Mouse (Mus musculus) lung, postnatal 0 days (tissue): ENCODE data around the gene Agtrap. TPM values are rescaled to one million over a fixed set of nuclear protein-coding genes. Genes with fewer than 3 reads are reported as not detected.

Source experiments
- ATAC-seq: fragments of 200-750 bp; cut with Nextera tagmentation; 2 replicates; pipeline ENCODE4 v1.8.0; 2017; ENCODE audit warnings: moderate library complexity
- DNase-seq: peaks from one replicate; pipeline ENCODE4 v3.0.0-alpha.2; 2016; ENCODE audit warnings: low spot score
- H3K27ac ChIP-seq: fragments of 300-500 bp; sonication (generic); 2 replicates; pipeline ENCODE4 v1.5.1; 2014; ENCODE audit warnings: antibody characterized with exemption, mild to moderate bottlenecking, low read length, mixed read lengths
- H3K27me3 ChIP-seq: fragments of 300-500 bp; sonication (generic); replicated peaks from 2 replicates; pipeline ENCODE4 v1.6.1; 2014; ENCODE audit warnings: low read length, mixed read lengths; ENCODE audit not compliant: insufficient read depth
- H3K36me3 ChIP-seq: fragments of 300-500 bp; sonication (generic); 2 replicates; pipeline ENCODE4 v1.6.1; 2014; ENCODE audit warnings: low read length, mixed read lengths; ENCODE audit not compliant: insufficient read depth
- H3K4me1 ChIP-seq: fragments of 300-500 bp; sonication (generic); 2 replicates; pipeline ENCODE4 v1.6.1; 2014; ENCODE audit warnings: antibody characterized with exemption, low read depth, low read length, mixed read lengths; ENCODE audit not compliant: insufficient read depth
- H3K4me2 ChIP-seq: fragments of 300-500 bp; sonication (generic); replicated peaks from 2 replicates; pipeline ENCODE4 v1.6.1; 2014; ENCODE audit warnings: low read depth, mild to moderate bottlenecking, low read length, moderate library complexity, mixed read lengths
- H3K4me3 ChIP-seq: fragments of 300-500 bp; sonication (generic); 2 replicates; pipeline ENCODE4 v1.5.1; 2014; ENCODE audit warnings: low read depth, low read length
- H3K9ac ChIP-seq: fragments of 300-500 bp; sonication (generic); replicated peaks from 2 replicates; pipeline ENCODE4 v1.6.1; 2014; ENCODE audit warnings: low read depth, mild to moderate bottlenecking
- H3K9me3 ChIP-seq: fragments of 300-500 bp; sonication (generic); 2 replicates; pipeline ENCODE4 v1.6.1; 2016; ENCODE audit warnings: low read length, mixed read lengths
- CTCF ChIP-seq: IDR thresholded peaks from 2 replicates; pipeline ENCODE4 v1.5.1; 2016; ENCODE audit warnings: antibody characterized with exemption, mild to moderate bottlenecking
- EP300 ChIP-seq: IDR thresholded peaks from 2 replicates; pipeline ENCODE4 v1.6.1; 2016; ENCODE audit warnings: antibody characterized with exemption, mild to moderate bottlenecking, control low read depth
- WGBS: fragments of 180-500 bp; shearing (Covaris S2); extraction: QIAGEN DNeasy Blood & Tissue Kit; methylation state at CpG from one replicate; pipeline ENCODE4 v1.1.7; 2014; 5-methylcytosine and 5-hydroxymethylcytosine counted together
- polyA plus RNA-seq: library from polyadenylated mRNA; unstranded; fragments of >200 nt; fragmentation: Nextera tagmentation; extraction: Ambion mirVana; gene quantifications from 2 replicates; pipeline ENCODE4 v1.2.1, GENCODE M21; 2015

The Agtrap gene
- polyA plus RNA-seq, 1 experiment from 2014 or later = 22.0 TPM

DNA sequence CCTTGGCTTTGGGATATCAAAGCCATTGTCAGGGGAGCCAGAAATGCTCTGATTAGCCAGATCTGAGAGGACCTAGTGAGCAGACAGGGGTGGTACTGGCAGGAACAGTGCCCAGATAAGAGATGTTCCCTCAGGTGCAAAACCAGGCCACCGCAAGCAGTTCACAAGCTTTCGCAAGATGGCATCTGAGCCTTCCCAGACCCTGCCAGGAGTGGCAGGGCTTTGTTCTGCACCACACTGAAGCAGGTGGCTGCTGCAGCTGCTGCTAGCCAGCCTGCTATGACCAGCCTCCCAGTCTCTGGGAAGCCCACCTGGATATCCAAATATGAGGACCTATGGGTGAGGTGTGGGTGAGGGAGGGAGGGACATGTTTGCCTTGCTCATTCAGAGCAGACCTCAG is 10.1 kb upstream of the Agtrap start:
- WGBS = 96% methylated on average over 2 of the region's 2 CpGs
- Histone ChIP-seq H3K36me3 (no peaks in the 10 kb centered on the region), H3K9ac (no peak overlapping the region), H3K9me3 (no peaks in the 10 kb centered on the region), H3K4me3 (no peak overlapping the region), H3K4me2 (no peak overlapping the region), H3K27ac (no peak overlapping the region), H3K4me1 (no peaks in the 10 kb centered on the region), H3K27me3 (no peaks in the 10 kb centered on the region)
- no peak for TF ChIP-seq EP300
- TF ChIP-seq CTCF = no peak
- ATAC-seq (no peak), DNase-seq (no peak)

DNA sequence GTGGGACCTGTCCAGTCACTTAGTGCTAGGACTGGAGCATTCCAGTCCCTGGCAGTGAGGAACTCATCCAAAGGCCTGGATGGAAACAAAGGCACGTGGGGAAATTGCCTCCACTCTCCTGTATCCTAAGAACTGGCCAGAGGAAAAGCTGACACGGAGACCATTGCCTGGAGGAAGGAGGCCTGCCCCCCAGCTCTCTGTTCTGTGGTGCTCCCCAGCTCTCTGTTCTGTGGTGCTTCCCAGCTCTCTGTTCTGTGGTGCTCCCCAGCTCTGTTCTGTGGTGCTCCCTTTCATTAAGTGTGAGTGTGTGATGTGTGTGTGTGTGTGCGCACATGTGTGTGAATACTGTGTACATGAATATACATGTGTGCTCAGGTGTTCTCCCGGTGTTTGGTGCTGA is 7.2 kb upstream of the Agtrap start:
- ATAC-seq = no peak
- no peak for DNase-seq
- Histone ChIP-seq H3K4me2 (no peak overlapping the region), H3K27ac (no peak overlapping the region), H3K36me3 (no peaks in the 10 kb centered on the region), H3K27me3 (no peaks in the 10 kb centered on the region), H3K9ac (no peak overlapping the region), H3K4me3 (no peak overlapping the region), H3K9me3 (no peaks in the 10 kb centered on the region), H3K4me1 (no peaks in the 10 kb centered on the region)
- TF ChIP-seq CTCF (no peak), EP300 (no peak)
- 81% methylated on average over 4 of the region's 4 CpGs for WGBS

DNA sequence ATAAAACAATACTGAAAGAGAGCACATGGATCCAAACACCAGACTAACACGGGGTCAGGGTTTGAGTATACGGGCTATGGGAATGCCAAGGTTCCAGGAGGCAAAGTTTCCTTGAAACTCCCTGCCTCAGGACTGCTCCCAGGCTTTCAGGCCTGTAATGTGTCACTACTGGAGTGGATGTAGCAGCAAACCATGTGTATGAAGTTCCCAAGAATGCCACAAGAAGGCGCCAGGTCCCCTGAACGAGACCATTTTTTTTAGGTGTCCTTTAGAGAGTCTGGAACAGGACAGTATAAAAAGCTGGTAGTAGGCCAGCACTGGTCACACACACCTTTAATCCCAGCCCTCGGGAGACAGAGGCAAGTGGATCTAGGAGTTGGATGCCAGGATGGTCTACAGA is 6.3 kb upstream of the Agtrap start:
- DNase-seq (no peak), ATAC-seq (no peak)
- 85% methylated on average over 5 of the region's 5 CpGs for WGBS
- H3K9me3 ChIP-seq = no peaks in the 10 kb centered on the region
- no peak overlapping the region for H3K9ac ChIP-seq
- H3K36me3 ChIP-seq = no peaks in the 10 kb centered on the region
- no peaks in the 10 kb centered on the region for H3K4me1 ChIP-seq
- no peaks in the 10 kb centered on the region for H3K27me3 ChIP-seq
- no peak overlapping the region for H3K4me2 ChIP-seq
- no peak for TF ChIP-seq EP300
- TF ChIP-seq CTCF = peak; percentile 33
- no peak overlapping the region for H3K27ac ChIP-seq
- H3K4me3 ChIP-seq = no peak overlapping the region

DNA sequence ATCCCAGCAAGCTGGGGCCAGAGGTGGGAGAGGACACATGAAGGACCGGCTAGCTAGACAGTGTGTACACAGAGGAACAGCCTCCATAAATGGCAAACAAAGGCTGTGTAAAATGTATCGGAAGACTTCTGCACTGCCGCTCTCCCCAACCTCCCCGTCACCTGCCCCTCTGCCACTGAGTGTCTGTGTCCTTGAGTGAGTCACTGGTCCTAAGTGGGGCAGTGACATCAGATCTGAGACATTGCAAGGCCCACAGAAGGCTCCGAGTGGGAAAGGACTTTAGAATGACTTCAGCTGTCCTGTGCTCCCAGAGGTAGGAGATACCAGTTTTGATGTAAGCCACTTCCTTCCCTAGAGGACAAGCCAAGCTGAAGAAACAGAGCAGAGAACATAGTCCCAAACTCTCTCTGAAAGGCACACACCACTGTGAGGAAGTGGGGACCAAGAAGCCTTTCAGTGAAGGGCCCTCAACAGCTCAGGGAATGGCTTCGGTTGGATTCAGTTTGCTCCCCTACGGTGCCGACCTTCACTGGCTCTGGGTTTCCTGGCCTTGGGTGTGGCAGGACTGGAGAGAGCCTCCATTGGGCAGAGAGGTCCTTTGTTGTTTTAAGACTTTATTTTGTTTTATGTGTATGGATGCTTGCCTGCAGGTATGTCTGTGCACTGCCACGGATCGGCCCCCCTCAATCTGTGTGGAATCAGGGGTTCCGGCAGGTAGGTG is 4.9 kb upstream of the Agtrap start:
- no peak overlapping the region for H3K9ac ChIP-seq
- no peaks in the 10 kb centered on the region for H3K27me3 ChIP-seq
- no peaks in the 10 kb centered on the region for H3K36me3 ChIP-seq
- 81% methylated on average over 11 of the region's 11 CpGs for WGBS
- H3K27ac ChIP-seq = no peak overlapping the region
- TF ChIP-seq EP300 (no peak), CTCF (no peak)
- no peaks in the 10 kb centered on the region for H3K9me3 ChIP-seq
- no peak for ATAC-seq
- H3K4me3 ChIP-seq = no peak overlapping the region
- H3K4me2 ChIP-seq = no peak overlapping the region
- H3K4me1 ChIP-seq = no peaks in the 10 kb centered on the region
- no peak for DNase-seq

DNA sequence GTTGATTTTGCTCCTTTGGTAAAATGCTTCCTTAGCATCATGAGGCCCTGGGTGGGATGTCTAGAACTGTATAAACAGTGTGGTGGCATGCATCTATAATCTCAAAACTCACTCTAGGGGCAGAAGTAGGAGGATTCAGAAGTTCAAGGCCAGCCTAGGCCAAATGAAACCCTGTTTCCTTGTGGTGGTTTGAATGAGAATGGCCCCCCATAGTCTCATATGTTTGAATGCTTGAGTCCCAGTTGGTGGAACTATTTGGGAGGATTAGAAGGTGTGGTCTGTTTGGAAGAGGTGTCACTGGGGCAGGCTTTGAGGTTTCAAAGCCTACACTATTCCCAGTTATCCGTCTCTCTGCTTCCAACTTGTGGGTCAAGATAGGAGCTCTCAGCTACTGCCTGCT is 3.4 kb upstream of the Agtrap start:
- 90% methylated on average over 1 of the region's 1 CpGs for WGBS
- Histone ChIP-seq H3K9ac (no peak overlapping the region), H3K9me3 (no peaks in the 10 kb centered on the region), H3K27me3 (no peaks in the 10 kb centered on the region), H3K27ac (no peak overlapping the region), H3K4me3 (no peak overlapping the region), H3K36me3 (no peaks in the 10 kb centered on the region), H3K4me2 (no peak overlapping the region), H3K4me1 (peaks cover 6% of the 10 kb centered on the region; the same call in 1 of the 2 replicates)
- DNase-seq (no peak), ATAC-seq (no peak)
- TF ChIP-seq EP300 = no peak
- TF ChIP-seq CTCF = no peak

DNA sequence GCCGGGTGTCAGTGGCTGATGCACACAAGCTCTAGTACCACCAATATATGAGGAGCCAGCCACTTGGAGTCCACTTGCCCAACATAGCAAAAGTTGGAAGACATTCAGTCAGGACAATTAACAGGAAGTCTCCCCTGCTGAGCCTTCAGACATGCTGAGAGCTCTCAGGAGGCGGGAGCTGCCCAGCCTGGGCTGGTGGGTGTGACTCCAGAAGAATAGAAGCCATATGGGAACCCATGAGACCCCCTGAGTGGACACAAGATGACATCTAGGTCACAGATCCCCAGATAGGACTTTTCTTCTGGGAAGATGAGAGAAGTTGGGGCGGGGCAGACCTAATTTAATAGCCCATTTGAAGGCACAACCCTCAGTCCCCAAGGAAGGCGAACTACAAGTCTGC is 1.3 kb upstream of the Agtrap start:
- DNase-seq = no peak
- no peak overlapping the region for H3K4me3 ChIP-seq
- 72% methylated on average over 4 of the region's 4 CpGs for WGBS
- H3K9me3 ChIP-seq = no peaks in the 10 kb centered on the region
- TF ChIP-seq EP300 (no peak), CTCF (no peak)
- no peaks in the 10 kb centered on the region for H3K27me3 ChIP-seq
- no peak overlapping the region for H3K4me2 ChIP-seq
- H3K36me3 ChIP-seq = no peaks in the 10 kb centered on the region
- no peak overlapping the region for H3K9ac ChIP-seq
- peaks cover 7% of the 10 kb centered on the region; the same call in 1 of the 2 replicates for H3K4me1 ChIP-seq
- ATAC-seq = no peak
- no peak overlapping the region for H3K27ac ChIP-seq
